8 mouse cellular contexts compared by ENCODE assay signal in the genomic region with DNA sequence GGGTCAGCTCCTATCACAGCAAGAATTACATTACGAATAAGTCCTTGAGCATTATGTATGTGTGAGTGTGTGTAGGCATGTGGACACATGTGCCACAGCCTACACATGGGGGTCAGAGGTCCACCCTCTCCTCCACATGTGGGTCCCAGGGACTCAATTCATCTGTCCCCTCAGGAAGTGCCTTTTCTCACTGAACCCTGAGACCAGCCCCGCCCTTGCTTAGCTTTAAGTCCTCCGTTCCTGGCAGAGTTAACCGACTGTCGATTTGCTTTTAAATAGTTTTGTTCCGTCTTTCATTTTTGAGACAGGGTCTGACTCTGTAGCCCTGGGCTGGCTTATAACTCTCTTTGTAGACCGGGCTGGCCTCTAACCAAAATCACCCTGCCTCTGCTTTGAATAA. TPM values are rescaled to one million over a fixed set of nuclear protein-coding genes. Genes with fewer than 3 reads are reported as not detected.
A peak's percentile ranks its signal among the peaks of the same experiment; 100 is the strongest.
DNase-seq lines count a peak whose midpoint lies in the region; ATAC-seq and TF ChIP-seq lines count a peak whose summit lies in the region.

No protein-coding gene starts in this region.

- no peaks in the 10 kb centered on the region for H3K9me3 ChIP-seq in CH12.LX (replicated peaks; ENCODE audit: low read length)
- H3K9me3 ChIP-seq in heart, embryonic 10.5 days = no peaks in the 10 kb centered on the region
- H3K9me3 ChIP-seq in liver, embryonic 11.5 days (ENCODE audit: control insufficient read depth, low read length) = no peaks in the 10 kb centered on the region

- dilution Hi-C loops in CH12.LX (cut with MboI; ENCODE audit: extremely low pct_ligation_motif_present, extremely low pct_unique_long_range_greater_than_20kb, low sequenced_read_pairs) = no loop called here

- 33% methylated on average over 7 of the region's 7 CpGs for WGBS in heart, embryonic 10.5 days
- 21% methylated on average over 7 of the region's 7 CpGs for WGBS in liver, embryonic 11.5 days

- no peak for TF ChIP-seq RAD21 in CH12.LX (IDR thresholded peaks at IDR 0.05; ENCODE audit: low read depth, low read length)

- TF ChIP-seq POLR2A in CH12.LX (IDR thresholded peaks at IDR 0.05; ENCODE audit: low read depth, low read length) = no peak

- H3K4me2 ChIP-seq in CH12.LX (ENCODE audit: insufficient read depth, low read depth, poor library complexity, severe bottlenecking) = peak overlapping the region; percentile 52
- peak overlapping the region; percentile 85 for H3K4me2 ChIP-seq in liver, embryonic 11.5 days

- H3K4me3 ChIP-seq in CH12.LX (replicated peaks in 1 of 3; ENCODE audit: low read depth in 2 of 3, low read length in 2 of 3, poor library complexity in 1 of 3) = no peak overlapping the region
- H3K4me3 ChIP-seq in heart, embryonic 10.5 days = peak overlapping the region; percentile 58
- peak overlapping the region; percentile 63 for H3K4me3 ChIP-seq in liver, embryonic 11.5 days (ENCODE audit: low read depth, low read length)

- peaks cover 4 to 38% of the 10 kb centered on the region in 2 experiments; a peak in 3 of 4 replicates for H3K4me1 ChIP-seq in CH12.LX (ENCODE audit: control insufficient read depth in 1 of 2, insufficient read depth in 2 of 2)
- peaks cover 36% of the 10 kb centered on the region for H3K4me1 ChIP-seq in heart, embryonic 10.5 days
- H3K4me1 ChIP-seq in liver, embryonic 11.5 days (replicated peaks; ENCODE audit: control insufficient read depth, insufficient read depth, low read length) = peaks cover 42% of the 10 kb centered on the region

- H3K36me3 ChIP-seq in CH12.LX (replicated peaks in 1 of 2; ENCODE audit: control insufficient read depth in 1 of 2, insufficient read depth in 1 of 2, low read length in 1 of 2) = no peaks in the 10 kb centered on the region
- H3K36me3 ChIP-seq in heart, embryonic 10.5 days = no peaks in the 10 kb centered on the region
- no peaks in the 10 kb centered on the region for H3K36me3 ChIP-seq in liver, embryonic 11.5 days (ENCODE audit: control insufficient read depth, insufficient read depth, low read length)

- no peak overlapping the region for H3K27ac ChIP-seq in CH12.LX (ENCODE audit: insufficient read depth, low read depth)
- peak overlapping the region; percentile 92 for H3K27ac ChIP-seq in heart, embryonic 10.5 days
- H3K27ac ChIP-seq in liver, embryonic 11.5 days (ENCODE audit: low read depth, low read length) = peak overlapping the region; percentile 90

- in situ Hi-C loops in CH12.LX (cut with MboI; ENCODE audit: low pct_ligation_motif_present, low pct_unique_long_range_greater_than_20kb, low sequenced_read_pairs) = no loop called here

- H3K79me2 ChIP-seq in CH12.LX (replicated peaks; ENCODE audit: control insufficient read depth, extremely low read depth, insufficient read depth, poor library complexity, severe bottlenecking) = no peaks in the 10 kb centered on the region

- no peaks in the 10 kb centered on the region for H3K27me3 ChIP-seq in CH12.LX (replicated peaks)
- H3K27me3 ChIP-seq in heart, embryonic 10.5 days (ENCODE audit: insufficient read depth, poor library complexity, severe bottlenecking) = no peaks in the 10 kb centered on the region
- no peaks in the 10 kb centered on the region for H3K27me3 ChIP-seq in liver, embryonic 11.5 days (replicated peaks; ENCODE audit: control insufficient read depth, insufficient read depth, low read length)

- peak overlapping the region; percentile 0; the same call in 1 of the 2 replicates for H3K9ac ChIP-seq in CH12.LX (ENCODE audit: insufficient read depth, low read depth)
- peak overlapping the region; percentile 86 for H3K9ac ChIP-seq in liver, embryonic 11.5 days (ENCODE audit: low read depth, low read length)

- ATAC-seq in liver, embryonic 11.5 days (replicated peaks; ENCODE audit: low FRiP score) = 0 out of 2 replicates have a peak, but pooled peaks have one; percentile 8

- intact Hi-C loops in gastrocnemius, postnatal 36 days (cut with DNase I) = no loop called here

- DNase-seq in kidney, adult 9 months = peak; percentile 23
- no peak for DNase-seq in kidney, postnatal 25 days
- no peak for DNase-seq in CH12.LX (ENCODE audit: extremely low read depth)
- DNase-seq in heart, embryonic 10.5 days (ENCODE audit: low spot score) = no peak
- DNase-seq in liver, embryonic 11.5 days (ENCODE audit: low spot score) = peak; percentile 34
- DNase-seq in T-cell, adult 2 months (ENCODE audit: low spot score) = no peak
- DNase-seq in MN1 (ENCODE audit: low spot score) = no peak
- no peak for DNase-seq in gastrocnemius, postnatal 36 days

- no peak for TF ChIP-seq EP300 in CH12.LX (IDR thresholded peaks at IDR 0.05; ENCODE audit: low read length)

- TF ChIP-seq CTCF in CH12.LX (conservative IDR thresholded peaks at IDR 0.05 in 1 of 2, IDR thresholded peaks at IDR 0.05 in 1 of 2; ENCODE audit: low read depth in 2 of 2, low read length in 2 of 2) = no peak

TF ChIP-seq in CH12.LX, 34 proteins besides CTCF, POLR2A, EP300 and RAD21:
- 0 out of 2 replicates have a peak, but pooled peaks have one; percentile 16 for TF ChIP-seq MYC (IDR thresholded peaks at IDR 0.05; ENCODE audit: low read depth, low read length)
- TF ChIP-seq JUND (conservative IDR thresholded peaks at IDR 0.05; ENCODE audit: low read depth, low read length) = no peak
- TF ChIP-seq MAX (IDR thresholded peaks at IDR 0.05; ENCODE audit: low read length) = 0 out of 2 replicates have a peak, but pooled peaks have one; percentile 30
- no peak for TF ChIP-seq PAX5 (IDR thresholded peaks at IDR 0.05; ENCODE audit: low read length)
- no peak; the same call in 1 of the 2 replicates for TF ChIP-seq SIN3A (IDR thresholded peaks at IDR 0.05; ENCODE audit: low read length)

RNA-seq across cellular contexts. Expression of a gene that starts 5.0 kb away (rescaled TPM):
- total RNA-seq in CH12.LX (2012; rRNA removed) (9.3 and 10.0 TPM in 2 replicates), CH12.LX (2014; rRNA removed) (5.3 and 5.6 TPM in 2 replicates)
- polyA plus RNA-seq in CH12.LX (2012; ENCODE audit: insufficient read length, low read depth) = 11.1 and 12.1 TPM in 2 replicates
- 3.2 and 3.7 TPM in 2 replicates for polyA plus RNA-seq in heart, embryonic 10.5 days (2016; fragmentation: Nextera tagmentation; extraction: Ambion mirVana)
- 5.1 and 5.4 TPM in 2 replicates for polyA plus RNA-seq in liver, embryonic 11.5 days (2014; fragmentation: Nextera tagmentation; extraction: Ambion mirVana)
- 1 to 10 TPM; 4.3 to 5.7 TPM for total RNA-seq in gastrocnemius, postnatal 36 days (2021)

Comparison
In these comparisons a context has a peak if more than half of its experiments do, and no peak if none do; other contexts are left out.
1. DNase-seq: peak in kidney, adult 9 months (single experiment) and liver, embryonic 11.5 days (single experiment); none in kidney, postnatal 25 days (0 of 2), CH12.LX (single experiment), heart, embryonic 10.5 days (single experiment), T-cell, adult 2 months (single experiment), MN1 (single experiment) and gastrocnemius, postnatal 36 days (0 of 2).
2. H3K4me3 ChIP-seq: peak in heart, embryonic 10.5 days (single experiment) and liver, embryonic 11.5 days (single experiment); none in CH12.LX (0 of 3).